Comparison of ENCODE assay signal across 8 mouse cellular contexts in the genomic region with DNA sequence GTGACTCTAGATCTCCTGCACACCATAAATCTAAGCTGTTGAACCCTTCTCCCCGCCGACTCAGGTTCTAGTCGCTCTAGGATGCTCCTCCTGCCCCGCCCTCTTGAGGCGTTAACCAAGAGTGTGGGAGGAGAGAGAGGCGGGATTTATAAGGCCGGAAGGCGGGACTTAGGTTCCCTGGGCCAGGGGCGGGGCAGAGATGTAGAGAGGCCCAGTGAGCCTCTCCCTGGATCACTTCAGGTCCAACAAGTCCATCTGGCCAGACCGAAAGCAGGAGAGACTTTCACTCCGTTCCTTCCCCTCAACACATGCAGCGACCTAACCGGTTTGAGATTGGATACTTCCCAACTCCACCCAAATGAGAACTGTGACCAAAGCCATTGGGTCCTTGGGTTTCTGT. TPM values are rescaled to one million over a fixed set of nuclear protein-coding genes. Genes with fewer than 3 reads are reported as not detected.
DNase-seq lines count a peak whose midpoint lies in the region; ATAC-seq lines count a peak whose summit lies in the region.

No protein-coding gene starts in this region.

- peaks cover 13% of the 10 kb centered on the region for H3K36me3 ChIP-seq in midbrain, embryonic 13.5 days

- no peak overlapping the region for H3K9ac ChIP-seq in midbrain, embryonic 13.5 days (replicated peaks)

- no peaks in the 10 kb centered on the region for H3K9me3 ChIP-seq in midbrain, embryonic 13.5 days

- peak; percentile 32 for DNase-seq in adrenal gland, postnatal 10 days
- no peak for DNase-seq in adrenal gland, postnatal 4 days (ENCODE audit: low spot score in 2 of 2)
- DNase-seq in 416B (ENCODE audit: low read depth) = peak; percentile 51
- peak; percentile 74 to 80 for DNase-seq in cerebellum, postnatal 10 days
- DNase-seq in kidney, adult 9 months = peak; percentile 49
- DNase-seq in layer of hippocampus, postnatal 10 days (ENCODE audit: low spot score in 2 of 2) = no peak
- DNase-seq in frontal cortex, postnatal 14 days (ENCODE audit: low spot score in 2 of 2) = no peak

- H3K4me2 ChIP-seq in midbrain, embryonic 13.5 days (replicated peaks) = peak overlapping the region; percentile 86; the same call in 1 of the 2 replicates

- ATAC-seq in midbrain, embryonic 13.5 days = no peak

- 8% methylated on average over 13 of the region's 13 CpGs for WGBS in midbrain, embryonic 13.5 days

- H3K4me3 ChIP-seq in midbrain, embryonic 13.5 days (replicated peaks) = 0 out of 2 replicates have a peak overlapping the region, but pooled peaks have one; percentile 5

- peaks cover 46% of the 10 kb centered on the region for H3K4me1 ChIP-seq in midbrain, embryonic 13.5 days (replicated peaks)

- H3K27ac ChIP-seq in midbrain, embryonic 13.5 days = no peak overlapping the region

- peaks cover 24% of the 10 kb centered on the region for H3K27me3 ChIP-seq in midbrain, embryonic 13.5 days

RNA-seq across cellular contexts. Expression of a gene that starts 4.0 kb away (rescaled TPM):
- total RNA-seq in adrenal gland, postnatal 10 days (2021) = 1 to 10 TPM; 1.9 to 3.0 TPM
- 1 to 10 TPM; 4.7 to 6.9 TPM for total RNA-seq in adrenal gland, postnatal 4 days (2021)
- polyA plus RNA-seq in midbrain, embryonic 13.5 days (2015; fragmentation: Nextera tagmentation; extraction: Ambion mirVana) = 17.2 and 19.8 TPM in 2 replicates
- 100 to 1,000 TPM; 124 to 128 TPM for total RNA-seq in layer of hippocampus, postnatal 10 days (2021)

RNA-seq across cellular contexts. Expression of a gene that starts 7.6 kb away (rescaled TPM):
- total RNA-seq in adrenal gland, postnatal 10 days (2021) = 1 to 10 TPM in 1 of 2 experiments, under 1 TPM in 1; 0.90 to 2.9 TPM
- 1 to 10 TPM; 4.8 to 4.9 TPM for total RNA-seq in adrenal gland, postnatal 4 days (2021)
- polyA plus RNA-seq in midbrain, embryonic 13.5 days (2015; fragmentation: Nextera tagmentation; extraction: Ambion mirVana) = 7.1 and 7.9 TPM in 2 replicates
- total RNA-seq in layer of hippocampus, postnatal 10 days (2021) = 100 to 1,000 TPM; 137 to 163 TPM

RNA-seq across cellular contexts. Expression of a gene that starts 27.7 kb away (rescaled TPM):
- total RNA-seq in adrenal gland, postnatal 10 days (2021) = 10 to 100 TPM; 10.7 to 47.8 TPM
- total RNA-seq in adrenal gland, postnatal 4 days (2021) = 10 to 100 TPM in 1 of 2 experiments, 1 to 10 TPM in 1; 6.7 to 13.0 TPM
- 0.10 and 0.26 TPM in 2 replicates for polyA plus RNA-seq in midbrain, embryonic 13.5 days (2015; fragmentation: Nextera tagmentation; extraction: Ambion mirVana)
- total RNA-seq in layer of hippocampus, postnatal 10 days (2021) = under 1 TPM; 0.85 to 0.96 TPM

RNA-seq across cellular contexts. Expression of a gene that starts 29.2 kb away (rescaled TPM):
- 10 to 100 TPM; 15.9 to 26.8 TPM for total RNA-seq in adrenal gland, postnatal 10 days (2021)
- total RNA-seq in adrenal gland, postnatal 4 days (2021) = 10 to 100 TPM; 17.0 to 18.1 TPM
- polyA plus RNA-seq in midbrain, embryonic 13.5 days (2015; fragmentation: Nextera tagmentation; extraction: Ambion mirVana) = 7.3 and 10.8 TPM in 2 replicates
- total RNA-seq in layer of hippocampus, postnatal 10 days (2021) = 10 to 100 TPM; 19.6 to 20.9 TPM

RNA-seq across cellular contexts. Expression of a gene that starts 32.7 kb away (rescaled TPM):
- total RNA-seq in adrenal gland, postnatal 10 days (2021) = 100 to 1,000 TPM; 208 to 341 TPM
- 100 to 1,000 TPM; 499 to 509 TPM for total RNA-seq in adrenal gland, postnatal 4 days (2021)
- polyA plus RNA-seq in midbrain, embryonic 13.5 days (2015; fragmentation: Nextera tagmentation; extraction: Ambion mirVana) = 223 and 238 TPM in 2 replicates
- total RNA-seq in layer of hippocampus, postnatal 10 days (2021) = 100 to 1,000 TPM; 393 to 440 TPM

Comparison
In these comparisons a context has a peak if more than half of its experiments do, and no peak if none do; other contexts are left out.
1. DNase-seq: peak in adrenal gland, postnatal 10 days (single experiment), 416B (single experiment), cerebellum, postnatal 10 days (2 of 2) and kidney, adult 9 months (single experiment); none in adrenal gland, postnatal 4 days (0 of 2), layer of hippocampus, postnatal 10 days (0 of 2) and frontal cortex, postnatal 14 days (0 of 2).
2. RNA of a gene that starts 4.0 kb away (total RNA-seq): 124 to 128 TPM in layer of hippocampus, postnatal 10 days; 4.7 to 6.9 TPM in adrenal gland, postnatal 4 days and 1.9 to 3.0 TPM in adrenal gland, postnatal 10 days; every median in the first group is over 10 times any median in the second.
3. RNA of a gene that starts 7.6 kb away (total RNA-seq): 137 to 163 TPM in layer of hippocampus, postnatal 10 days; 4.8 to 4.9 TPM in adrenal gland, postnatal 4 days and 0.90 to 2.9 TPM in adrenal gland, postnatal 10 days; every median in the first group is over 10 times any median in the second.